Mouse (Mus musculus) embryonic facial prominence, embryonic 14.5 days (tissue): ENCODE measurements at regions not wholly inside any gene's neighbourhood (a gene's known extent, or its start where the extent isn't known, plus 50 kb on each side); places are given as distances from the start of the nearest gene placed in this dataset.

ENCODE experiments used
- ATAC-seq: fragments of 200-750 bp; cut with Nextera tagmentation; 2 replicates; pipeline ENCODE4 v1.8.0; 2017; ENCODE audit warnings: low read depth, moderate number of reproducible peaks, moderate TSS enrichment
- DNase-seq: peaks from one replicate; pipeline ENCODE4 v3.0.0-alpha.2; 2015; ENCODE audit warnings: low spot score
- H3K27ac ChIP-seq: fragments of 300-500 bp; sonication (generic); replicated peaks from 2 replicates; pipeline ENCODE4 v1.5.1; 2014; ENCODE audit warnings: low read depth, mild to moderate bottlenecking, low read length, moderate library complexity
- H3K27me3 ChIP-seq: fragments of 300-500 bp; sonication (generic); replicated peaks from 2 replicates; pipeline ENCODE4 v1.6.1; 2014; ENCODE audit warnings: low read length; ENCODE audit not compliant: control insufficient read depth, insufficient read depth
- H3K36me3 ChIP-seq: fragments of 300-500 bp; sonication (generic); 2 replicates; pipeline ENCODE4 v1.6.1; 2014; ENCODE audit warnings: low read length, mixed read lengths; ENCODE audit not compliant: control insufficient read depth, insufficient read depth
- H3K4me1 ChIP-seq: fragments of 300-500 bp; sonication (generic); 2 replicates; pipeline ENCODE4 v1.6.1; 2014; ENCODE audit warnings: antibody characterized with exemption, low read length; ENCODE audit not compliant: control insufficient read depth, insufficient read depth
- H3K4me2 ChIP-seq: fragments of 300-500 bp; sonication (generic); 2 replicates; pipeline ENCODE4 v1.6.1; 2014; ENCODE audit warnings: low read depth, mild to moderate bottlenecking, low read length, moderate library complexity, mixed read lengths
- H3K4me3 ChIP-seq: fragments of 300-500 bp; sonication (generic); 2 replicates; pipeline ENCODE4 v1.5.1; 2014; ENCODE audit warnings: low read depth, mild to moderate bottlenecking, low read length
- H3K9ac ChIP-seq: fragments of 300-500 bp; sonication (generic); 2 replicates; pipeline ENCODE4 v1.6.1; 2014; ENCODE audit warnings: low read depth, mild to moderate bottlenecking, low read length, moderate library complexity, mixed read lengths
- H3K9me3 ChIP-seq: fragments of 300-500 bp; sonication (generic); 2 replicates; pipeline ENCODE4 v1.6.1; 2016; ENCODE audit warnings: low read length; ENCODE audit not compliant: control insufficient read depth
- WGBS: fragments of 180-500 bp; shearing (Covaris S2); extraction: QIAGEN DNeasy Blood & Tissue Kit; methylation state at CpG from one replicate; pipeline ENCODE4 v1.1.7; 2014; 5-methylcytosine and 5-hydroxymethylcytosine counted together

- peaks cover 8% of the 10 kb centered on the region for H3K4me1 ChIP-seq
- H3K27me3 ChIP-seq = peaks cover 32% of the 10 kb centered on the region
- H3K9me3 ChIP-seq = no peaks in the 10 kb centered on the region
- 83% methylated on average over 13 of the region's 13 CpGs for WGBS
- ATAC-seq = no peak
- H3K27ac ChIP-seq = no peak overlapping the region
- H3K4me3 ChIP-seq = no peak overlapping the region
- H3K4me2 ChIP-seq = no peak overlapping the region
- H3K9ac ChIP-seq = no peak overlapping the region
- no peak for DNase-seq
- no peaks in the 10 kb centered on the region for H3K36me3 ChIP-seq
Observed at GRCm38 (mm10) chr6:31212694-31213093, 185.8 kb upstream of the Mkln1 start.

GRCm38 (mm10) chr6:31213161-31213560 lies 185.4 kb upstream of the Mkln1 start:
- Histone ChIP-seq H3K4me3 (no peak overlapping the region), H3K4me1 (peaks cover 13% of the 10 kb centered on the region), H3K27me3 (peaks cover 37% of the 10 kb centered on the region), H3K36me3 (no peaks in the 10 kb centered on the region), H3K27ac (no peak overlapping the region), H3K9ac (no peak overlapping the region), H3K9me3 (no peaks in the 10 kb centered on the region), H3K4me2 (no peak overlapping the region)
- DNase-seq (no peak), ATAC-seq (no peak)
- WGBS = 80% methylated on average over 4 of the region's 4 CpGs

- ATAC-seq (no peak), DNase-seq (no peak)
- H3K27me3 ChIP-seq = peaks cover 62% of the 10 kb centered on the region
- peak overlapping the region; percentile 76 for H3K4me3 ChIP-seq
- H3K4me2 ChIP-seq = peak overlapping the region; percentile 100
- H3K4me1 ChIP-seq = peaks cover 27% of the 10 kb centered on the region
- H3K36me3 ChIP-seq = no peaks in the 10 kb centered on the region
- H3K9ac ChIP-seq = no peak overlapping the region
- H3K9me3 ChIP-seq = no peaks in the 10 kb centered on the region
- 67% methylated on average over 8 of the region's 8 CpGs for WGBS
- no peak overlapping the region for H3K27ac ChIP-seq
Observed at GRCm38 (mm10) chr6:31215661-31216060, 182.9 kb upstream of the Mkln1 start.

- no peaks in the 10 kb centered on the region for H3K9me3 ChIP-seq
- peak overlapping the region; percentile 76 for H3K4me3 ChIP-seq
- peak overlapping the region; percentile 63 for H3K9ac ChIP-seq
- peak; percentile 69 for ATAC-seq
- WGBS = 1% methylated on average over 55 of the region's 100 CpGs
- H3K36me3 ChIP-seq = no peaks in the 10 kb centered on the region
- DNase-seq = peak; percentile 59
- peaks cover 70% of the 10 kb centered on the region for H3K27me3 ChIP-seq
- peak overlapping the region; percentile 100 for H3K4me2 ChIP-seq
- H3K27ac ChIP-seq = no peak overlapping the region
- H3K4me1 ChIP-seq = peaks cover 30% of the 10 kb centered on the region
Observed at GRCm38 (mm10) chr6:31216206-31217059, 182.1 kb upstream of the Mkln1 start.

GRCm38 (mm10) chr6:31217060-31217541 lies 181.4 kb upstream of the Mkln1 start:
- no peak for DNase-seq
- H3K4me3 ChIP-seq = peak overlapping the region; percentile 76
- no peak for ATAC-seq
- peak overlapping the region; percentile 63; the same call in 1 of the 2 replicates for H3K9ac ChIP-seq
- peak overlapping the region; percentile 100 for H3K4me2 ChIP-seq
- peaks cover 76% of the 10 kb centered on the region for H3K27me3 ChIP-seq
- H3K27ac ChIP-seq = no peak overlapping the region
- H3K36me3 ChIP-seq = no peaks in the 10 kb centered on the region
- WGBS = 0% methylated on average over 13 of the region's 20 CpGs
- H3K9me3 ChIP-seq = no peaks in the 10 kb centered on the region
- H3K4me1 ChIP-seq = peaks cover 30% of the 10 kb centered on the region

- Histone ChIP-seq H3K4me1 (peaks cover 30% of the 10 kb centered on the region), H3K9ac (peak overlapping the region; percentile 43; the same call in 1 of the 2 replicates), H3K27ac (no peak overlapping the region), H3K36me3 (no peaks in the 10 kb centered on the region), H3K27me3 (peaks cover 82% of the 10 kb centered on the region), H3K4me2 (peak overlapping the region; percentile 100), H3K9me3 (no peaks in the 10 kb centered on the region), H3K4me3 (peak overlapping the region; percentile 76)
- peak; percentile 70 for DNase-seq
- ATAC-seq = no peak
- WGBS = under 1% methylated on average over 25 of the region's 25 CpGs
Observed at GRCm38 (mm10) chr6:31217641-31218138, 180.8 kb upstream of the Mkln1 start.

GRCm38 (mm10) chr6:31218139-31218750 lies 180.3 kb upstream of the Mkln1 start:
- H3K9ac ChIP-seq = peak overlapping the region; percentile 43; the same call in 1 of the 2 replicates
- DNase-seq (peak; percentile 67), ATAC-seq (no peak)
- no peaks in the 10 kb centered on the region for H3K36me3 ChIP-seq
- H3K27ac ChIP-seq = no peak overlapping the region
- 2% methylated on average over 40 of the region's 40 CpGs for WGBS
- H3K4me3 ChIP-seq = peak overlapping the region; percentile 76
- H3K4me2 ChIP-seq = peak overlapping the region; percentile 100
- H3K27me3 ChIP-seq = peaks cover 84% of the 10 kb centered on the region
- peaks cover 30% of the 10 kb centered on the region for H3K4me1 ChIP-seq
- H3K9me3 ChIP-seq = no peaks in the 10 kb centered on the region

- ATAC-seq (no peak), DNase-seq (no peak)
- Histone ChIP-seq H3K27ac (no peak overlapping the region), H3K4me1 (peaks cover 30% of the 10 kb centered on the region), H3K4me2 (peak overlapping the region; percentile 100), H3K9me3 (no peaks in the 10 kb centered on the region), H3K27me3 (peaks cover 84% of the 10 kb centered on the region), H3K4me3 (peak overlapping the region; percentile 76), H3K9ac (no peak overlapping the region), H3K36me3 (no peaks in the 10 kb centered on the region)
- WGBS = 23% methylated on average over 8 of the region's 8 CpGs
Observed at GRCm38 (mm10) chr6:31218880-31219279, 179.7 kb upstream of the Mkln1 start.
